Mouse (Mus musculus): Measurements from ENCODE around the gene Naxe.

GRCm38 (mm10) chr3:88027434-88028186 lies 30.7 kb downstream of the Naxe start, which contains the start of gene Hapln2:
- no peak for TF ChIP-seq CTCF (IDR thresholded peaks at IDR 0.05; ENCODE audit: extremely low read depth, insufficient read length, insufficient replicate concordance, low read depth, low read length)
- TF ChIP-seq POLR2A (IDR thresholded peaks at IDR 0.05; ENCODE audit: low read depth, low read length) = no peak

Measured in small intestine, adult 2 months (tissue).